Mouse (Mus musculus): ENCODE data around the gene Kiss1. TPM values are rescaled to one million over a fixed set of nuclear protein-coding genes. Genes with fewer than 3 reads are reported as not detected.
"Not testable (repeated sequence)": the region's sequence is repeated elsewhere in the genome, so short reads cannot be mapped to it uniquely, and the experiment has no call there.

Kiss1 gene
- total and polyA plus RNA-seq, 3 experiments: not detected

DNA sequence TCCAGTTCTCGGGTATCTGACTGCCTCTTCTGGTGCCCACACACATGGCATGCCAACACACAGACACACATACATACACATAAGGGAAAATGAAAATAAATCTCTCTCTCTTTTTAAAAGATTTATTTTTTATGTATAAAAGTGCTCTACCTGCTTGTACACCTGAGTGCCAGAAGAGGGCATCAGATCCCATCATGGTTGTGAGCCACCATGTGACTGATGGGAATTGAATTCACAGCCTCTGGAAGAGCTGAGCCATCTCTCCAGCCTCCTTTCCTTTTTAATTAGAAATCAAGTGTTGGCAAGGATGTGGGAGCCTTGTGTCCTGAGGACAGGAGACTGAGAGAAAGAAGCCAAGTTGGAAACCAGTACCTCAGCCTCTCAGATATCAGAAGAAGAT, 4.5 kb upstream of the Kiss1 start:
- no peak for DNase-seq

DNA sequence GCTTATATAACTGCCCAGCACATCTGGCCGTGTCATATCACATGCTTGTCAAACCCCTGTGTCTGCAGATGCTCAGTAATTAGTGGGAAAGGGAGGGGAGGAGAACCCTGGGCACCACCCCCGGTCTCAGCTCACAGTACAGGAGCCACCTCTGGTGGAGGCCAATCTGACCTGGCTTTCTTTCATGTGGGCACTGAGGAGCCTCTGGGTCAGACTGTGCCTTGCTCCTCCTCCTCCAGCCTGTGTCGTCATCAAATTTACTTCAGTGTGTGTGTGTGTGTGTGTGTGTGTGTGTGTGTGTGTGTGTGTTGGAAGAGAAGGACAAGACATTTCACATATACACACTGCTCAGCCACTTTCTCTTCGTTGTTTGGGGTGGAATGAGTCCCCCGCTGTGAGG, 1.7 kb downstream of the Kiss1 start:
- DNase-seq: no peak

DNA sequence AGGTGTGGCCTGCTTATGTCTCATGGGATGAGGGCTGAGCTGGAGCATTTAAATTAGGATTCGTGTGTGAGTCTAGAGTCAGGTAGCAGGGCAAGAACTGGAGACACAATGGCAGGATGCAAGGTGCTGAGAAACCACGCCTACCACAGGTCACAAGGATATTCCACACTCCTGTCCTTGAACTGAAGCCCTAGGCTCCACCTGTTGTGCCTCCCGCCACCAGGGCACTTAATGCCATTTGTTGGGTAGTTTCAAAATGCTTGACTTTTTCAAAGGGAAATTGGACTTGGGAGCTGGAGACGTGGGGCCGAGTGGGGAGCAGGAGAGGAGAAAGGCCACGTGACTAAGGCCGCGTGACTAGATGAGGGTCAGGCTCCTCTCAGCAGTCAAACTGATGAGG, 4.3 kb downstream of the Kiss1 start:
- DNase-seq: no peak

DNA sequence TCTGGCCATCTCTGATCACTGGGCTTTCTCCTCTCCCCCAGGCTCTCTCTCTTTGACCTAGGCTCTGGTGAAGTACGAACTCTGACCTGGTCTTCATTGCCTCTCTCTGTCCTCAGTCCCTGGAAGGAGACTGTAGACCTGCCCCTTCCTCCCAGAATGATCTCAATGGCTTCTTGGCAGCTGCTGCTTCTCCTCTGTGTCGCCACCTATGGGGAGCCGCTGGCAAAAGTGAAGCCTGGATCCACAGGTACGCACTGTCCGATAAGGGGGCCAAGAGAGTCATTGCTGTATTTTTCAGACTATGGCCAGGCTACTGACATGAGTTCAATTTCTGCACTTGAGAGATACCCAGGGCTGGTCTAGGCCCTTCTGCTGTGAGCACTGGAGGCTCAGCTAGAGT, 5.4 kb downstream of the Kiss1 start:
- no peak for DNase-seq

DNA sequence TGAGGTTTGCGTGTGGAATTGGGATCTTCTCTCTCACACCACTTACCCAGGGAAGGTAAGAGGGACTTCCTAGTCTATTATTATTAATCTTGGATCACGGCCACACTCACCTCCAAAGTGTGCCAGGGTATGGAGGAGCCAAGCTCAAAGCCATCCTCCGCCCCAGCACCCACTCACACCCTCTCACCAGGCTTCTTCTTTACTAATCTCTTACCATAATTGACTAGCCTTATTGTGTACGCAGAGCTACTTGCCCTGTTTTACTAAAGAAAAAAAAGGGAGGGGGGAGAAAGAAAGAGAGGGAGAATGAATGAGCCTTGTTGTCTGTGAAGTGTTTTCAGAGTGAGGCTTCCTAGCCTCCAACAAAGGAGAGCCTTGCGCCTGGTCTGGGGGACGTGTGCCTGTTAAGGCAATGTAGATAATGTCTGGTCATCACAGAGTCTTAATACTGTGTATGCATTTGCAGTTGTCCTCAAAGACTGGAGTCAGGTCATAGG, 6.7 kb downstream of the Kiss1 start:
- DNase-seq: no peak

DNA sequence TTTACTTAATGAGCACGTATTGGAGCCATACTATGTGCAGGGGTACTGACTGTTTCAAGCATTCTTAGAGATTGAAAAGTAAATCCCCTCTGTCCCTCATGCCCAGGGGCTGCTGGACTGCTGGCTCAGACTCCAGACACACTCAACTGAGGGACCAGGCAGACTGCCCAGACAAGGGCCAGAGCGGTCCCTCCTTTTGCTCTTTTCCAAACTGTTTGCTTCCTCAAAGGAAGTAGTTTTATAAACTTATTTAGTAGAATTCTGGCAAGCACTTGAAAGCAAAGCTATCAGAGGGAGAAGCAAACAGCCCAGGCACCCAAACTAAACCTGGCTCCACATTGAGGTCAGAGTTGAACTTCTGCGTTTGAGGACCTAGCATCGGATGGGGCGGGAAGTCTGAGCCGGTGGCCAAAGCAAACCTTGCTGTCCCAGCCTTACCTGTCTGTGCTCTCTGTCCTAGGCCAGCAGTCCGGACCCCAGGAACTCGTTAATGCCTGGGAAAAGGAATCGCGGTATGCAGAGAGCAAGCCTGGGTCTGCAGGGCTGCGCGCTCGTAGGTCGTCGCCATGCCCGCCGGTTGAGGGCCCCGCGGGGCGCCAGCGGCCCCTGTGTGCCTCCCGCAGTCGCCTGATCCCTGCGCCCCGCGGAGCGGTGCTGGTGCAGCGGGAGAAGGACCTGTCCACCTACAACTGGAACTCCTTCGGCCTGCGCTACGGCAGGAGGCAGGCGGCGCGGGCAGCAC, 7.4 kb downstream of the Kiss1 start:
- no peak for DNase-seq

DNA sequence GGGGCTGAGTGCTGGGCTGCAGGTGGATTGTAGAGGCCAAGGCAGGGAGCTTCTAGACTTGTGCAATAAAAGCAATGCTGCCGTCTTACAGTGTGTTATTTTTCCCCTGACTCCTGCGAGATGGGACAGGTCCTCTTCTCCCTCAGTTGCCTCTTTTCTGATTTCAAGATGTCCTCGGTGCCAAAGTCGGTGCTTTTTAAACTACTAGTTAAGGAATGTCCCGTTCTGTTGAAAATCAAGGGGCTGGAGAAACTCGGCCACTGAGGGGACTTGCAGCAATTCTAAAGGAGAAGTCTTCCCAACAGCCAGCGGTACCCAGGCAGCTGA, 7.9 kb downstream of the Kiss1 start:
- no peak for DNase-seq

DNA sequence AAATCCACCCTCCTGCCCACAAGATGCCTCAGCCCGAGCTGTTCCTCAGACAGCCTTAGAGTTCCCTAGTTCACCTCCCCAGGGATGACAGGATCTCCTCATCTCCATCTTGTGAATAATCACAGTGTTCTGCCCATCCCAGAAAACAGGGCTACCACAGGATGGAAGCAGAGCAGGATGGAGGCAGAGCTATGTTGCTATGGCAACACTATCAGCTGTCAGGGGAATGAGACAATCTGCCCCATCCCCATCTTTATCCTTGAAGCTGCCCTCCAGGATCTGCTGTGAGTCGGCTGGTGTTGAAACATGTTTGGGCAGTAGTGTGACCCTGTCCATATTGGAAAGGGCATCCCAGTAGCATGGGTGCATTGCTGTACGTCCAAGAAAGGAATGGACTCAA, 9.5 kb downstream of the Kiss1 start:
- peak; percentile 53 for DNase-seq

DNA sequence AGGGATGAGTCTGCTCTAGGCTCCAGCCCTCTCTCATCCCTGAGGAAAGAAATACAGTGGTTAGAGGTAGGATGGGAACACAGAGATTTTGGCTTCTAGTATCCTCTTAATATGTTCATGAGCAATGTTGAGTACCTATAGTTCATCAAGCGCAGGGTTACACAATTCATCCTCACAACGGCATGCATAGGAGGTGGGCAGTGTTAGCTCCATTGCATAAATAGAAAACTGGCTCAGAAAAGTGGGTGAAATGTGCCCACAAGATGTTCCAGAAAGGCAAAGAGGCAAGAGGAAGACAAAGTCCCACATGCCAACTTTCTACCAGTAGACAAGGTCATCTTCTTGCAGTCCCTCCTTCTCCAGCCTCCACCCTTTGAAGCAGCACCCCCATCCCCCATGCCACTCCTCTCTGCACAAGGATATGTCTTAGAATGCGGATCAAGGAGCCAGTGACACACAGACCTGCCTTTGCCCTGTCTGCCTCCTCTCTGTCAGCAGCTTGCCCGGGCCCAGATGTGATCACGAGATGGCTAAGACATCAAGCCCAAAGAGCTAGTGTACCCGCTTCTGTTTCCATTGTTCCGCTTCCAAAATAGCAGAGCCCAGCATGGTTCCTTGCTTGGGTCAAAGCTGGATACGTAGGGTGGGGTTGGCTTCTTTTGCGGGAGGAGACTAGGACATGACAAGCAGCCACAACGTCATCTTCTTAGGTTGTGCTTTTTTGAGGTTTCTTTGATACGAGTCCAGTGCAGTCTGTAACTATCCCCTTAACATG, 11.2 kb downstream of the Kiss1 start:
- no peak for DNase-seq

DNA sequence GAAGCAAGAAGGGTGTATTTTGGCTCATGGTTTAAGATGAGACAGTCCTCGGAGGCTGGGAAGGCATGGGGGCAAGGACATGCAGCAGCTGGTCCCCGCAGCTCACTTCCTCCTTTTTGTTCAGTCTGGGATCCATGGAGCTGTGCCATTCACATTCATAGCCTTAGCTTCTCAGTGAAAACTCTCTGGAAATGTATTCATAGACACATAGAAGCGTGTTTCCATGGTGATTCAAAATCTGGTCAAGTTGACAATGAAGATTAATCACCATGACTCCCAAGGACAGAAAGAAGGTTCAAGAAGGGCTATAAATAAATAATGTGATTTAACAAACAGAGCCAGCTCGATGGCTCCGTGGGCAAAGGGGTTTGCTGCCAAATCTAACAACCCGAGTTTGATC, 12.3 kb downstream of the Kiss1 start:
- no peak for DNase-seq

DNA sequence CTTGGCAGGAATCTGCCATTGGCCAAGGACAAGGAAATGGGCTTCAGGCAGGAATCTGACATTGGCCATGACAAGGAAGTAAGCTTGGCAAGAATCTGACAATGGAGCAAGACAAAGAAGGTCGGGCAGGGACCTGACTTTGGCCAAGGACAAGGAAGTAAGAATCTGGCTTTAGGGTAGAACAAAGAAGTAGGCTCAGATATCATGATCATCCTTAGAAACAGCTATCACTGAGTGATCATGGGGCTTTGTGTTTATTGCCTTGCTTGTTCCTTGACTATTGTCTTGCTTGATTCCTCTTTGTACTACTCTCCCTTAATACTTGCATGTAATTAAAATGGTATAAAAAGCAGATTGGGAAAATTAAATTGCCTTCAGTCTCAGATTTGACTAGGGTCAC, 18.7 kb downstream of the Kiss1 start:
- DNase-seq: not testable (repeated sequence)

DNA sequence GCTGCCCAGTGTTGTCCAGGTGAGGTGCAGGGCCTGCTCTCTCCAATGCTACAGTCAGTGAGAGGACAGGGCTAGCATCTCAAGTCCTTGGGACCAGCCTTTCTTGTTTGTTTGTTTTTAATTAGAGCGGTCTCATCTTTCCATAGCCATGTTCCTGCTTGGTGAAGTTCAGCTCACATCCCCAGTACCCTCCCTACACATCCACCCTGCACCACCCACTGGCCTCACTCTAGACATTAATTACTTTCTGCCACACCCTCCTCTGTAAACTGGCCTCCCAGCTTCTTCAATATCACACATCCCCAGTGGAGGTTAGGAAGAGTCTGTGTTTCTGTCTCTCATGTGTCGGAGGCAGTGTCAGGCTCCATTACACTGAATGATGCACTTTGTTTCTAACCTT, 22.7 kb downstream of the Kiss1 start:
- DNase-seq: no peak

DNA sequence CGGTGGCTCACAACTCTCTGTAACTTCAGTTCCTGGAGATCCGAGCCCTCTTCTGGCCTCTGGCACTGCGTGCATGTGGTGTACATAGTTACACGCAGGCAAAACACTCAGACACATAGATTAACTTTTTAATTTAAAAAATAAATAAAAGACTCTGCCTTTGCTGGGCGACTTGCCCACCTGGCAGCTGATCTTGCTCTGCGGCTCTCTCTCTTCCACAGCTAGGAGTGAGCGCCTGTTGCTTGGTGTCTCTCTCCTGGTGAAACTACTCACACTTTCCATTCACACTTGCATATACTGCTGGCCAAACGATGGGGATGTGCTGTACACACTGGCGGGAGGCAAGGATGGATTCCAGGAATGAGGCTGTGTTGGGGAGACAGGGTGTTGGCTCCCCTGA, 24.9 kb downstream of the Kiss1 start:
- no peak for DNase-seq

DNA sequence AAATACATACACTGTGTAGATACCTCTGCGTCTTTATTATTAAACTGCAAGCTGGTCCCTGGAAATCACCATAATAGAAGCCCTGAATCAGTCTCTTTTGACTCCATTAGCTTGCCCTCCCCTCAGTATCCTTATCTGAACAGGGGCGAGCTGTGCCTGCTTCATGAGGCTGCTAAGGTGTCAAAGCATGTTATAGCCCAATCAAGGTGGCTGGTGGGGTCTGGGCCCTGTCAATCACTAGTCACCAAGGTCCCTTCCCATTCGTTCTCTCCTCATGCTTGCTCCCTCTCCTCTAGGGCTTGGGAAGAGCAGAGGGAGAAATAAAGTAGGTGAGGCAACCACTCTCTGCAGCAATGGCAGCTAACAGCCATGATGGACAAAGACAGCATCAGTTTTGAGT, 25.6 kb downstream of the Kiss1 start:
- no peak for DNase-seq

DNA sequence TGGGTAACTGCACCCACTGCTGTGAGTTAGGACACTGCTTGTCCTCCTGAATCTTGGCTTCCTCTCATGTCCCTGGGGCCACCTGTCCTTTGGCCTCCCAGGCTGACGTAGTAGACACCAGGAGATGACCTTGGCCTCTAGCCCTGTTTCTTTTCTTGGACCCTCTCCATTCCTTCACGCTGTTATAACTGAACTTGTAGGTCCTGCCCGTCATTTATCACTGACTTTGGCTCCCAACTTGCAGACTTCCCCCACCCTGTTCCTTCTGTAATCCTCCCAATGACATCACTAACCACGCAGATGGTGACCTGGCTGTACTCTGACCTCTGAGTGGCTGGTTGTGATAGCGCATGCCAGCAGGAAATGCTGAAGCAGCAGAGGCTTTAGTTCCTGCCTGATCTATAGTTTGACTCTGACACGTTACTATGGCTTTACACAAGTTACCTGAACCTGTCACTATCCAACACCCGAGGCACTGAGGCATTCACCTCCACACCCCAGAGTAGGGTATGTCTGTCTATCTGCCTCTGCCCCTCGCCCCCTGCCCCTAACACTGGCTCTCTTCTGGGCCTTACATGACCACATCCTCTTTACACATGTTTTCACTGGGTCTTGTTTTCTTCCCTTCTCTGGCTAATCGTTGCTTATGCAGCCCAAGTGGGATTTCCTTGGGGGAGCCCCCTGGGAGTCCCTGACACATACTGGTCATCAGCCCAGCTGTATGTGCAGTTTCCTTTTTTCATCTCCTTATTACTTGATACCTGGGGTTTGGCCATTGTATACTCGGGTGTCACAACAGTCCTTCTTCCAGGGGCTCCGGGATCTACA, 26.2 kb downstream of the Kiss1 start:
- DNase-seq: peak; percentile 73

DNA sequence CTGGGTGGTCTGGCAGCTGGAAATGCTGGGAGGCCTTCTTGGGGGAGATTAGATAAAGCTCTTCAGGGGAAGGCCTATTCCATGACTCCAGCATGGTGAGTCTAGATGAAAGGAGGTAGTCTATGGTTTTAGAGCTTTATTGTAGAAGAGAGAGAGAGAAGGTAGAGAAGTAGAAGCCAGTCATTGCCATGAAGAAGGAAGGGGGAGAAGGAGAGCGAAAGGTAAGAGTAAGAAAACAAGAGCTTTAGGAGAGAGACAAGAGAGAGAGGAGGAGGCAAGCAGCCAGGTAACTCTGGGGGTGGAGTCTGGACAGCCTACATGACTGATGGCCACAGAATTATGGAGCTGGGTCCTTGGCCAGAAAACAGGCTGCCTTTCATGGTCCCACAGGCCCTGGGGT, 28.5 kb downstream of the Kiss1 start, which contains the start of gene Ren1:
Gene Ren1, plus strand, starts transcription at position 301 of the 400 bp plus-strand sequence.
- no peak for DNase-seq

DNA sequence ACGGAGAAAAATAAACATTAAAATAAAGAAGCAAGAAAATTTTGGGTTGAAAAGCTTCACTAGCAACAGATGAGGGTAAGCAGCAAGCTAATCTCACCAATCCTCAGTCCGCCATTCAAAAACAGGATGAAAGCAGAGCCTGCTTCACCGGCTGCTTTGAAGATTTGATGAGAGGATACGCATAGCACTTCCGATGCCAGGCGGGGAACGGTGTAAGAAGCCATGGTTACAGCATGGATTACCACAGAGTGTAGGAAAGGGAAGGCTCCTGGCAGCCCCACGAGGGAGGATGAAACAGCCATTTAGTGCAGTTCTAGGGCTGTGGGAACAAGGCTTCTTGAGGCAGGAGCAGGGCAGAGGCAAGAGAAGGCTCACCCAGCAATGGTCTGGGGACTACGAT, 30.1 kb downstream of the Kiss1 start:
- DNase-seq: no peak

DNA sequence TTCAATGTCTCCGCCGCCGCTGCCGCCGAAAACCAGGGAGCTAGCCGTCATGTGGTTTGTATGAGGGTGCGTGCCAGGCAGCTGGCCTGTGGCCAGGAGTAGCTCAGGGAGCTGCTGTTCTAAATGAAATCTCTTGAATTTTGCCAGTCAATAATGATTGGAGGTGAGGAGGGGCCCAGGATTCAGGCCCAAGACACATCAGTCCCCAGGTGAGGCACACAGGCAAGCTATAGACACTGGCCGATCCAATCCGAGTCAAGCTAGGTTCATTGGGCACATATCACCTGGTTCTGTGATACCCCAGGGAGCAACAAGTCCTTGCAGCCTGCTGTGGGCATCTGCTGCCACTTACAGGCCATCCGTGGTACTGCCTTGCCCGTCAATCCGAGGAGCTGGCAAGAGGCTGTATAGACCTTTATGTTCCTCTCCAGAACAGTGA, 31.7 kb downstream of the Kiss1 start:
- DNase-seq: peak; percentile 90

DNA sequence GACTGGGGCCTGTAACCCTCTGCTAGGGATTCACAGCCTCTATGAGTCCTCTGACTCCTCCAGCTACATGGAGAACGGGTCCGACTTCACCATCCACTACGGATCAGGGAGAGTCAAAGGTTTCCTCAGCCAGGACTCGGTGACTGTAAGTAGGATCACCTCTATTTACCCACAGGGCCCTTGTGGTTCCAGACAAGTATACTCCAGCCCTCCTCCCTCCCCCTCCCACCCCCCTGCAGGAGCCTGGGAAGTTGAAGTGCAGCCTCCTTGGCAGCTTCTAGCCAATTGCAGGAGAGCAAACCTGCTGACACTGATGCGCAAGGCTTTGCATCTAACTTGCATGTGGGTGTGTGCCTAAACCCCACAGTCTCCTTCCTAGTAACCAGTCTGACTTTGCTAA, 33.8 kb downstream of the Kiss1 start:
- DNase-seq: no peak

DNA sequence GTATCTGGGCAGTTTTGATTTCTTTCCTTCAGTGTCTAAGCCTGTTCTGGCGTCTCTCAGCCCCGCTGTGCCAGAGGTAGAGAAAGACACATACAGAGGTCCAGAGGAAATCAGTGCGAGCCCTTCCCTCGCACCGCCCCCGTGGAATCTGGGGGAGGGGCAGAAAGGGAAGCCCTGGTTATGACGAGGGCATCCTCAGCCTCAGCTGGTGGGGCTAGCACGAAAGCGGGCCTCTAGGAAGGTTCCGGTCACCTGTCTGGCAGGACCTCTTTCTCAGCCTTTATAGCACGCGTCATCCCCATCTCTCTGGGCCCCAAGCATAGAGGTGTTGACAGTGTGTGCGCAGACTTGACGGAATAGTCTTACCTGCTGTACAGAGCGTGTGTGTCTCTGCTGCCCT, 34.2 kb downstream of the Kiss1 start:
- DNase-seq: no peak

DNA sequence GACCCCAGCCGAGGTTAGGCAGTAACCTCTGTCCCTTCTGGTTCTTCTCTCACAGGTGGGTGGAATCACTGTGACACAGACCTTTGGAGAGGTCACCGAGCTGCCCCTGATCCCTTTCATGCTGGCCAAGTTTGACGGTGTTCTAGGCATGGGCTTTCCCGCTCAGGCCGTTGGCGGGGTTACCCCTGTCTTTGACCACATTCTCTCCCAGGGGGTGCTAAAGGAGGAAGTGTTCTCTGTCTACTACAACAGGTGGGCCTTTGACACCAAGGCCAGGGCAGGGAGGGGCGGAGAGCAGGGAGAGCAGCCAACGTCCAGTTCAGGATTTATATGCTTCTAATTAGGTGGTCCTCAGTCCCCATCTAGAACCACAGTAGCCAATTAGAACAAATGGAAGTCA, 34.7 kb downstream of the Kiss1 start:
- no peak for DNase-seq

DNA sequence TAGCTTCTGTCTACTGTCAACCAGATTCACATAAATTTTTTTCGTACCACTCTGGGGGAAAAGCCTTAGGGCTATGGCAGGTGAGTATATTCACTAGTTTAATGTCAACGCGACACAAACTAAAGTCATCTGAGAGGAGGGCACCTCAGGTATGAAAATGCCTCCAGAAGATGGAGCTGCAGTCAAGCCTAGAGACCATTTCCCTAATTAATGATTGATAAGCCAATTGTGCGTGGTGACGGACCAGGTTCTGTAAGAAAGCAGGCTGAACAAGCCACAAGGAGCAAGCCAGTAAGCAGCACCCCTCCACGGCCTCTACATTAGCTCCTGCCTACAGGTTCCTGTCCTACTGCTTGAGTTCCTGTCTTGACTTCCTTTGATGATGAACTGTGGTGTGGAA, 39.3 kb downstream of the Kiss1 start:
- DNase-seq: no peak

DNA sequence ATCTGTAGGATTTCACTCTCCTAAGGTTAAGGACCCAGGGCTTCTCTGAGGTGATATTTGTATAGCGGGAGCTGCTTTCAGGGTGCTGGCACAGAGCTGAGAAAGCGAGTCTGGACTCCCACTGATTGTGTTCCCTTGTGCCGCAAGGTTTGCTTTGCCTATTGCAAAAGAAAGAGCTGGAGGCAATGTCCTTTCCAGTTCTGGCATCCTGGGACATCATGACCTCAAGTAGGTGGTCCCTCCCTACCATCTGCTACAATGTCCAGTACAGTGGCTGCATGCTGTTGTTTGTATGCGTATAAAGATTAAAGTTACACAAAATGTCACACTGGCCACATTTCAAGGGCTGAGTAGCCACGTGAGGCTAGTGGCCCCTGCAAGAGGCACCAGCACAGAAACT, 40.4 kb downstream of the Kiss1 start:
- no peak for DNase-seq

All from adrenal gland, adult 2 months (tissue).